ENCODE assay signal across 10 mouse cellular contexts in genomic region chr8:69904096-69904495, GRCm38 (mm10). TPM values are rescaled to one million over a fixed set of nuclear protein-coding genes. Genes with fewer than 3 reads are reported as not detected.
DNase-seq lines count a peak whose midpoint lies in the region; ATAC-seq and TF ChIP-seq lines count a peak whose summit lies in the region.
"Had no signal": no experiment of that assay in that cellular context is flagged by ENCODE, and none has a peak within 500 bp of the region (broad histone marks: within the 10 kb centered on the region; RNA-seq: fewer than 3 reads in every experiment).

No protein-coding gene starts in this region.

- no peak overlapping the region for H3K27ac ChIP-seq in kidney, embryonic 14.5 days (ENCODE audit: low read depth, low read length)
- H3K27ac ChIP-seq in embryonic facial prominence, embryonic 13.5 days: peak overlapping the region; percentile 91; the same call in 1 of the 2 replicates
- no peak overlapping the region for H3K27ac ChIP-seq in intestine, postnatal 0 days (ENCODE audit: low read depth, low read length)
- H3K27ac ChIP-seq in midbrain, embryonic 15.5 days: no peak overlapping the region

- peaks cover 18% of the 10 kb centered on the region; the same call in 1 of the 2 replicates for H3K4me1 ChIP-seq in kidney, embryonic 14.5 days (ENCODE audit: control insufficient read depth, insufficient read depth, low read length)
- H3K4me1 ChIP-seq in embryonic facial prominence, embryonic 13.5 days: peaks cover 36% of the 10 kb centered on the region
- H3K4me1 ChIP-seq in intestine, postnatal 0 days (replicated peaks; ENCODE audit: control insufficient read depth, insufficient read depth, low read length): 0 out of 2 replicates have a peak, but pooled peaks cover 3% of the 10 kb centered on the region
- peaks cover 38% of the 10 kb centered on the region for H3K4me1 ChIP-seq in midbrain, embryonic 15.5 days

- peak overlapping the region; percentile 93; the same call in 1 of the 2 replicates for H3K4me2 ChIP-seq in kidney, embryonic 14.5 days (replicated peaks; ENCODE audit: low read depth, low read length)
- peak overlapping the region; percentile 98; the same call in 1 of the 2 replicates for H3K4me2 ChIP-seq in embryonic facial prominence, embryonic 13.5 days
- H3K4me2 ChIP-seq in intestine, postnatal 0 days (replicated peaks; ENCODE audit: low read depth): 0 out of 2 replicates have a peak overlapping the region, but pooled peaks have one; percentile 82
- H3K4me2 ChIP-seq in midbrain, embryonic 15.5 days: peak overlapping the region; percentile 99; the same call in 1 of the 2 replicates

- H3K4me3 ChIP-seq in kidney, embryonic 14.5 days (ENCODE audit: low read length): peak overlapping the region; percentile 69; the same call in 1 of the 2 replicates
- H3K4me3 ChIP-seq in embryonic facial prominence, embryonic 13.5 days: no peak overlapping the region
- no peak overlapping the region for H3K4me3 ChIP-seq in intestine, postnatal 0 days (ENCODE audit: low read depth, low read length)
- H3K4me3 ChIP-seq in midbrain, embryonic 15.5 days: no peak overlapping the region; the same call in 1 of the 2 replicates

- H3K9ac ChIP-seq in kidney, embryonic 14.5 days (ENCODE audit: low read depth, low read length): no peak overlapping the region
- H3K9ac ChIP-seq in embryonic facial prominence, embryonic 13.5 days: no peak overlapping the region
- H3K9ac ChIP-seq in intestine, postnatal 0 days (ENCODE audit: low read depth, low read length): no peak overlapping the region
- no peak overlapping the region for H3K9ac ChIP-seq in midbrain, embryonic 15.5 days

- no peak for ATAC-seq in kidney, embryonic 14.5 days (ENCODE audit: low FRiP score, low TSS enrichment)
- ATAC-seq in embryonic facial prominence, embryonic 13.5 days (ENCODE audit: insufficient number of reproducible peaks, insufficient read depth, low FRiP score, low TSS enrichment, low read depth): no peak
- ATAC-seq in intestine, postnatal 0 days: no peak
- no peak for ATAC-seq in midbrain, embryonic 15.5 days (replicated peaks)

- DNase-seq in kidney, postnatal 14 days: no peak
- DNase-seq in adrenal gland, postnatal 36 days: no peak
- no peak for DNase-seq in layer of hippocampus, adult 8-10 months (ENCODE audit: low spot score in 2 of 2)

- WGBS in kidney, embryonic 14.5 days: 83% methylated on average over 8 of the region's 8 CpGs
- 78% methylated on average over 8 of the region's 8 CpGs for WGBS in embryonic facial prominence, embryonic 13.5 days
- WGBS in intestine, postnatal 0 days: 81% methylated on average over 8 of the region's 8 CpGs
- WGBS in midbrain, embryonic 15.5 days: 83% methylated on average over 8 of the region's 8 CpGs

- no peaks in the 10 kb centered on the region for H3K9me3 ChIP-seq in kidney, embryonic 14.5 days (ENCODE audit: control insufficient read depth, low read length)
- no peaks in the 10 kb centered on the region for H3K9me3 ChIP-seq in embryonic facial prominence, embryonic 13.5 days
- H3K9me3 ChIP-seq in intestine, postnatal 0 days (ENCODE audit: control insufficient read depth): no peaks in the 10 kb centered on the region
- no peaks in the 10 kb centered on the region for H3K9me3 ChIP-seq in midbrain, embryonic 15.5 days
- H3K9me3 ChIP-seq: embryonic facial prominence, embryonic 15.5 days; heart, embryonic 15.5 days had no signal

- H3K36me3 ChIP-seq in kidney, embryonic 14.5 days (ENCODE audit: control insufficient read depth, insufficient read depth, low read length): peaks cover 11% of the 10 kb centered on the region
- peaks cover 18% of the 10 kb centered on the region for H3K36me3 ChIP-seq in embryonic facial prominence, embryonic 13.5 days
- H3K36me3 ChIP-seq in intestine, postnatal 0 days (ENCODE audit: control insufficient read depth, insufficient read depth): peaks cover 17% of the 10 kb centered on the region
- H3K36me3 ChIP-seq in midbrain, embryonic 15.5 days (replicated peaks): no peaks in the 10 kb centered on the region

- H3K27me3 ChIP-seq in kidney, embryonic 14.5 days (ENCODE audit: control insufficient read depth, insufficient read depth, low read length): no peaks in the 10 kb centered on the region
- no peaks in the 10 kb centered on the region for H3K27me3 ChIP-seq in embryonic facial prominence, embryonic 13.5 days
- no peaks in the 10 kb centered on the region for H3K27me3 ChIP-seq in intestine, postnatal 0 days (replicated peaks; ENCODE audit: control insufficient read depth, insufficient read depth, low read length)
- no peaks in the 10 kb centered on the region for H3K27me3 ChIP-seq in midbrain, embryonic 15.5 days (replicated peaks)
- H3K27me3 ChIP-seq: embryonic facial prominence, embryonic 15.5 days; heart, embryonic 15.5 days had no signal

- no peak for TF ChIP-seq CTCF in intestine, postnatal 0 days (IDR thresholded peaks at IDR 0.05; ENCODE audit: low read depth)

RNA-seq across cellular contexts. Expression of gene Yjefn3, which starts 1.6 kb away (rescaled TPM):
- polyA plus RNA-seq in kidney, embryonic 14.5 days (2014; fragmentation: Nextera tagmentation; extraction: Ambion mirVana): 1.7 and 3.3 TPM in 2 replicates
- 3.6 TPM in 2 replicates for polyA plus RNA-seq in embryonic facial prominence, embryonic 13.5 days (2015; fragmentation: Nextera tagmentation; extraction: Ambion mirVana)
- polyA plus RNA-seq in intestine, postnatal 0 days (2015; fragmentation: Nextera tagmentation; extraction: Ambion mirVana): 2.1 and 2.2 TPM in 2 replicates
- polyA plus RNA-seq in midbrain, embryonic 15.5 days (2015; fragmentation: Nextera tagmentation; extraction: Ambion mirVana): 9.6 and 12.2 TPM in 2 replicates
- 1 to 10 TPM; 1.9 to 2.7 TPM for total RNA-seq in adrenal gland, postnatal 36 days (2021)
- total RNA-seq in layer of hippocampus, adult 8-10 months (2022): 10 to 100 TPM; 19.1 to 43.7 (median 32.3) TPM
- total RNA-seq: megakaryocyte progenitor cell, adult 5-6 weeks had no signal

RNA-seq across cellular contexts. Expression of gene Ndufa13, which starts 1.7 kb away (rescaled TPM):
- 192 and 272 TPM in 2 replicates for polyA plus RNA-seq in kidney, embryonic 14.5 days (2014; fragmentation: Nextera tagmentation; extraction: Ambion mirVana)
- 178 and 184 TPM in 2 replicates for polyA plus RNA-seq in embryonic facial prominence, embryonic 13.5 days (2015; fragmentation: Nextera tagmentation; extraction: Ambion mirVana)
- 310 and 317 TPM in 2 replicates for polyA plus RNA-seq in intestine, postnatal 0 days (2015; fragmentation: Nextera tagmentation; extraction: Ambion mirVana)
- 171 and 172 TPM in 2 replicates for polyA plus RNA-seq in midbrain, embryonic 15.5 days (2015; fragmentation: Nextera tagmentation; extraction: Ambion mirVana)
- total RNA-seq in adrenal gland, postnatal 36 days (2021): 100 to 1,000 TPM; 166 to 176 TPM
- total RNA-seq in layer of hippocampus, adult 8-10 months (2022): 100 to 1,000 TPM in 3 of 4 experiments, 10 to 100 TPM in 1; 95.2 to 148 (median 127) TPM

RNA-seq across cellular contexts. Expression of gene Tssk6, which starts 2.1 kb away (rescaled TPM):
- 2.7 and 5.1 TPM in 2 replicates for polyA plus RNA-seq in kidney, embryonic 14.5 days (2014; fragmentation: Nextera tagmentation; extraction: Ambion mirVana)
- polyA plus RNA-seq in embryonic facial prominence, embryonic 13.5 days (2015; fragmentation: Nextera tagmentation; extraction: Ambion mirVana): 4.5 and 4.7 TPM in 2 replicates
- polyA plus RNA-seq in intestine, postnatal 0 days (2015; fragmentation: Nextera tagmentation; extraction: Ambion mirVana): 1.2 and 2.3 TPM in 2 replicates
- polyA plus RNA-seq in midbrain, embryonic 15.5 days (2015; fragmentation: Nextera tagmentation; extraction: Ambion mirVana): 4.5 and 4.7 TPM in 2 replicates
- total RNA-seq in adrenal gland, postnatal 36 days (2021): under 1 TPM; 0.53 to 0.56 TPM
- total RNA-seq in layer of hippocampus, adult 8-10 months (2022): under 1 TPM in 2 of 4 experiments, not detected in 2; 0.41 to 0.47 TPM

RNA-seq across cellular contexts. Expression of gene Cilp2, which starts 16.6 kb away (rescaled TPM):
- 0.58 and 0.77 TPM in 2 replicates for polyA plus RNA-seq in kidney, embryonic 14.5 days (2014; fragmentation: Nextera tagmentation; extraction: Ambion mirVana)
- polyA plus RNA-seq in embryonic facial prominence, embryonic 13.5 days (2015; fragmentation: Nextera tagmentation; extraction: Ambion mirVana): 0.96 and 1.1 TPM in 2 replicates
- polyA plus RNA-seq in intestine, postnatal 0 days (2015; fragmentation: Nextera tagmentation; extraction: Ambion mirVana): 0.22 and 0.25 TPM in 2 replicates
- polyA plus RNA-seq in midbrain, embryonic 15.5 days (2015; fragmentation: Nextera tagmentation; extraction: Ambion mirVana): 5.8 and 5.9 TPM in 2 replicates
- total RNA-seq in adrenal gland, postnatal 36 days (2021): under 1 TPM in 1 of 2 experiments, not detected in 1; 0.10 TPM
- total RNA-seq in layer of hippocampus, adult 8-10 months (2022): under 1 TPM; 0.57 to 0.62 (median 0.59) TPM
- total RNA-seq: megakaryocyte progenitor cell, adult 5-6 weeks had no signal
